Mouse (Mus musculus): ENCODE results near the gene Nufip2. TPM values are rescaled to one million over a fixed set of nuclear protein-coding genes. Genes with fewer than 3 reads are reported as not detected.

Nufip2 gene
- polyA plus RNA-seq, 1 experiment from 2014 or later: 9.9 TPM

DNA sequence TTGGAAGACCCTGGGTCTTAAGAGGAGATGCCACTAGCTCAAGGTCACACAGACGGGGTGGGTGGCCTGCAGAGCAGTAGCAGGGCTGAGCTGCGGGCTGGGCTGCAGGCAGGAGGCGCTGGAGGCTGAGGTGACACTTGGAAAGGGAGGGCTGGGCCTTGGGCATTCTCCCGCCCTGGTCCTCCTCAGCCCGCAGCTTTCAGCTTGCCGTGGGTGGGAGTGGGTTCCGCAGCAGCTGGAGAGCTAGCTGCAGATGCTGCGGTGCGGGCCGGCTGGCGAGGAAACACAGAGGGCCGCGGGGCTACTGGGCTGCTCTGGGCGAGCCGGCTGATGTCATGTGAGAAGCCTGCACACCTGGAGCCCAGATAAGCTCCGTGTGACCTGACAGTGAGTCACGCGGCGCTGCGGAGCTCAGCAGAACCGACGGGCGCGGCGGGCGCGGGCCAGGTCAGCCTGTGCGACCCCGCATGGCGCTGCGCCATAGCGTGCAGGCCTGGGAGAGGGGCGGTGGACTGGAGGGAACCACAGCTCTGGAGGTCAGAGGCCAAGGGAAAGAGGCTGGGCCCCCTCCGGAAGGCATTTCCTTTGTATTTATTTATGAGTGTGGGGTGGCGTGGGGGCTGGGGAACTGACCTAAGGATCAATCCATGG, 80.5 kb downstream of the Nufip2 start:
- WGBS: 4% methylated on average over 35 of the region's 35 CpGs

GRCm38 (mm10) chr11:77769496-77769895, 83.5 kb downstream of the Nufip2 start:
- no peaks in the 10 kb centered on the region for H3K9me3 ChIP-seq (ENCODE audit: control insufficient read depth, low read depth, low read length)
- no peak overlapping the region for H3K4me3 ChIP-seq (ENCODE audit: low read depth, low read length)
- H3K27ac ChIP-seq (ENCODE audit: low read length): no peak overlapping the region
- no peaks in the 10 kb centered on the region for H3K36me3 ChIP-seq (ENCODE audit: control insufficient read depth, insufficient read depth, low read length)
- ATAC-seq (ENCODE audit: insufficient number of reproducible peaks, insufficient read depth, low FRiP score, low read depth): no peak
- H3K27me3 ChIP-seq (ENCODE audit: control insufficient read depth, insufficient read depth, low read length): no peaks in the 10 kb centered on the region
- H3K9ac ChIP-seq (replicated peaks; ENCODE audit: low read depth, low read length): no peak overlapping the region
- 84% methylated on average over 4 of the region's 4 CpGs for WGBS
- H3K4me1 ChIP-seq (ENCODE audit: control insufficient read depth, insufficient read depth, low read length): peaks cover 20% of the 10 kb centered on the region
- H3K4me2 ChIP-seq (replicated peaks; ENCODE audit: low read depth, low read length): no peak overlapping the region

More for the DNA sequence above, 80.5 kb downstream of the Nufip2 start:
- H3K9ac ChIP-seq (replicated peaks; ENCODE audit: low read depth, low read length): peak overlapping the region; percentile 26
- H3K27ac ChIP-seq (ENCODE audit: low read length): peak overlapping the region; percentile 2; the same call in 1 of the 2 replicates
- no peaks in the 10 kb centered on the region for H3K36me3 ChIP-seq (ENCODE audit: control insufficient read depth, insufficient read depth, low read length)
- H3K4me3 ChIP-seq (ENCODE audit: low read depth, low read length): peak overlapping the region; percentile 29
- H3K4me2 ChIP-seq (replicated peaks; ENCODE audit: low read depth, low read length): peak overlapping the region; percentile 73
- no peaks in the 10 kb centered on the region for H3K9me3 ChIP-seq (ENCODE audit: control insufficient read depth, low read depth, low read length)
- peak; percentile 61; the same call in 1 of the 2 replicates for ATAC-seq (ENCODE audit: insufficient number of reproducible peaks, insufficient read depth, low FRiP score, low read depth)
- H3K4me1 ChIP-seq (ENCODE audit: control insufficient read depth, insufficient read depth, low read length): peaks cover 30% of the 10 kb centered on the region
- H3K27me3 ChIP-seq (ENCODE audit: control insufficient read depth, insufficient read depth, low read length): no peaks in the 10 kb centered on the region

DNA sequence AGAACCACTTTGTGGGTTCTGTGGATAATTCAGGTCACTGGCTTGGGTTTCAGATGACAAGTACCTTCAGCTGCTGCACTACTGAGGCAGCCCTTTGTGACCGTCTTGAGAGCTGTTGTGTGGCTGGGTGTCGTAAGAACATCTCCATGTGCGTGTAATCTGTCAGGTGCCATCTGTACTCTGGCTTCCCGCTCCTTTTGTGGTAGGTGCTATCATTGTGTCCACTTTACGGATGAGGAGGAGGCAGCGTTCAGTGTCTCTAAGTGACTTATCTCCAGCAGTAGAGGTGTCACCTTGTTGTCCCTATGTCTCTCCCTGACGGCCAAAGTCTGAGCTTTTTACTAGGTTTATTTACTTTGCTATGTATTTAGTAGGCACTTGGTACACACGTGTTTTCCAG, 84.4 kb downstream of the Nufip2 start:
- Histone ChIP-seq H3K9ac (replicated peaks; ENCODE audit: low read depth, low read length) (no peak overlapping the region), H3K4me2 (replicated peaks; ENCODE audit: low read depth, low read length) (no peak overlapping the region), H3K27me3 (ENCODE audit: control insufficient read depth, insufficient read depth, low read length) (no peaks in the 10 kb centered on the region), H3K4me1 (ENCODE audit: control insufficient read depth, insufficient read depth, low read length) (peaks cover 13% of the 10 kb centered on the region), H3K36me3 (ENCODE audit: control insufficient read depth, insufficient read depth, low read length) (no peaks in the 10 kb centered on the region), H3K9me3 (ENCODE audit: control insufficient read depth, low read depth, low read length) (no peaks in the 10 kb centered on the region), H3K27ac (ENCODE audit: low read length) (no peak overlapping the region), H3K4me3 (ENCODE audit: low read depth, low read length) (no peak overlapping the region)
- no peak for ATAC-seq (ENCODE audit: insufficient number of reproducible peaks, insufficient read depth, low FRiP score, low read depth)
- WGBS: 71% methylated on average over 8 of the region's 8 CpGs

DNA sequence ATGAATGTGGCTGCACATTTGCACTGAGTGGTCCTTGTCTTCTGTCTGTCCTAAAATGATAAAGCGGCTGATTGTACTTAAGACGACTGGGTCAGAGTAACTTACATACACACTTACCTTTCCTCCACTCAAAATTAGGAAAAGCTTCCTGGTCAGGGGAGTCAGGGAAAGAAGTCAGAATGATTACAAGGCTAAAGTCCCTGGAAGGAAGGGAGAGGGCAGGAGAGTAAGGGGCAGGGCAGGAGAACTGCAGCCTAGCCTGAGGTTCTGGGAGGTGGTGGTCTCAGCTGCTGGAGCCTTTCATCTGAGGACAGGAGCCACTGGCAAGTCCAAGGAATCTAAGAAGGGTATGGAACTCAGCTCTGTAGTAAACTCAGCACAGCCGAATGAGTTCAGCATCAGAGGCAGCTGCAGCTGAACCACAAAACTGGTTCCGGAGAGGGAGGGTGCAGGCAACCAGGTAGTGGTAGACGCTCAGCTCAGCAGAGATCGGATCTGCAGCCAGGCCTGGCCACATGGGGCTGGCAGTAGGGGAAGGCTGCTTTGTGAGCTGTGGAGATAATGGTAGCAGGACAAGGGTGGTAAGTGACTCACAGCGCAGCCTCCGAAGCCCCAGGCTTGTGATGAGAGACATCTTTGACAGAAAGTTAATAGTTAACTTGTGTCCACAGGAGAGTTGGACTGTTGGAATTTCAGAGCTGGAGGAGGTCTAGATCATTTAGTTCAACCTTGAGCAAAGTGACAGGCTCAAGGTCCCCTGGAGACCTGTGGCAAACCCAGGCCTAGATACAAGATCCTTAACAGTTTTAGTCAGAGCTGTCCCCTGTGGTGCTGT, 86.1 kb downstream of the Nufip2 start:
- H3K4me3 ChIP-seq (ENCODE audit: low read depth, low read length): no peak overlapping the region
- WGBS: 53% methylated on average over 8 of the region's 8 CpGs
- no peak overlapping the region for H3K4me2 ChIP-seq (replicated peaks; ENCODE audit: low read depth, low read length)
- no peaks in the 10 kb centered on the region for H3K36me3 ChIP-seq (ENCODE audit: control insufficient read depth, insufficient read depth, low read length)
- no peaks in the 10 kb centered on the region for H3K9me3 ChIP-seq (ENCODE audit: control insufficient read depth, low read depth, low read length)
- H3K27me3 ChIP-seq (ENCODE audit: control insufficient read depth, insufficient read depth, low read length): no peaks in the 10 kb centered on the region
- no peak overlapping the region for H3K9ac ChIP-seq (replicated peaks; ENCODE audit: low read depth, low read length)
- peak; percentile 85 for ATAC-seq (ENCODE audit: insufficient number of reproducible peaks, insufficient read depth, low FRiP score, low read depth)
- H3K27ac ChIP-seq (ENCODE audit: low read length): peak overlapping the region; percentile 70; the same call in 1 of the 2 replicates
- 0 out of 2 replicates have a peak, but pooled peaks cover 4% of the 10 kb centered on the region for H3K4me1 ChIP-seq (ENCODE audit: control insufficient read depth, insufficient read depth, low read length)

DNA sequence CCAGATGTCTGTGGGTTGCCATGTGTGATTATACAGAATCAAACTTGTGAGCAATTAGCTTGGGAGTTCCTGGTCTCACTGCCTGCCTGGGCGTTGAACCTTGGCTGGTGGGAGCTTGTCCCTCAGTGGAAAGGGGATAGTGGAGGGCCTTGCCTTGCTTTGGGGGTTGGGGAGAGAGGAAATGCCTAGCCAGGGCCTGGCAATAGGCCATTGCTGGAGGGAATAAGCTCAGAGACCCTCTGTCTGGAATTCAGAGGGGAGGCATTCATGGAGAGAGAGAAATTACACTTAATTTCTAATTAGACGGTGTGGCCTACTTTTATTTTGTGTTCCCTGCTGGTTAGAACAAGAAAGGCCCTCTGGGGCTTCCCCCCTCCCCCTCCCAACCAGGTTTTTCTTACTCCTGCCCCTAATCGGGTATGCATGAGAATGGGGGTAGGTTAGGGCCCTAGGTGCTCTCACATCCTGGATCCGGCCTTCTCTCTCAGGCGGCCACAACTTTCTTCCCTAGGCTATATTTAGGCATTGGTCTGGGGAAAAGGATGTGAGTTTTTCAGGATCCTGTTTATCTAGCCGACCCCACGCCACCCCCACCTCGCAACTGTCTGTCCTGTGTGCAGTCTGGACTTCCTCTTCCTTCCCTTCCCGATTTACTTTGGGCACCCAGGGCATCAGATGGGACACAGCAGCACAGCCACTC, 89.9 kb downstream of the Nufip2 start:
- peak overlapping the region; percentile 39; the same call in 1 of the 2 replicates for H3K27ac ChIP-seq (ENCODE audit: low read length)
- H3K4me3 ChIP-seq (ENCODE audit: low read depth, low read length): no peak overlapping the region
- H3K36me3 ChIP-seq (ENCODE audit: control insufficient read depth, insufficient read depth, low read length): peaks cover 12% of the 10 kb centered on the region
- H3K9me3 ChIP-seq (ENCODE audit: control insufficient read depth, low read depth, low read length): no peaks in the 10 kb centered on the region
- no peak overlapping the region for H3K9ac ChIP-seq (replicated peaks; ENCODE audit: low read depth, low read length)
- no peak overlapping the region for H3K4me2 ChIP-seq (replicated peaks; ENCODE audit: low read depth, low read length)
- H3K4me1 ChIP-seq (ENCODE audit: control insufficient read depth, insufficient read depth, low read length): 0 out of 2 replicates have a peak, but pooled peaks cover 4% of the 10 kb centered on the region
- WGBS: 62% methylated on average over 9 of the region's 9 CpGs
- no peaks in the 10 kb centered on the region for H3K27me3 ChIP-seq (ENCODE audit: control insufficient read depth, insufficient read depth, low read length)
- ATAC-seq (ENCODE audit: insufficient number of reproducible peaks, insufficient read depth, low FRiP score, low read depth): no peak

- Histone ChIP-seq H3K4me1 (ENCODE audit: control insufficient read depth, insufficient read depth, low read length) (0 out of 2 replicates have a peak, but pooled peaks cover 4% of the 10 kb centered on the region), H3K9me3 (ENCODE audit: control insufficient read depth, low read depth, low read length) (no peaks in the 10 kb centered on the region), H3K9ac (replicated peaks; ENCODE audit: low read depth, low read length) (no peak overlapping the region), H3K36me3 (ENCODE audit: control insufficient read depth, insufficient read depth, low read length) (peaks cover 12% of the 10 kb centered on the region), H3K4me3 (ENCODE audit: low read depth, low read length) (no peak overlapping the region), H3K27me3 (ENCODE audit: control insufficient read depth, insufficient read depth, low read length) (no peaks in the 10 kb centered on the region), H3K4me2 (replicated peaks; ENCODE audit: low read depth, low read length) (no peak overlapping the region), H3K27ac (ENCODE audit: low read length) (no peak overlapping the region)
- ATAC-seq (ENCODE audit: insufficient number of reproducible peaks, insufficient read depth, low FRiP score, low read depth): no peak
- 91% methylated on average over 17 of the region's 17 CpGs for WGBS
Observed at GRCm38 (mm10) chr11:77777436-77777835, 91.5 kb downstream of the Nufip2 start.

- peaks cover 12% of the 10 kb centered on the region for H3K36me3 ChIP-seq (ENCODE audit: control insufficient read depth, insufficient read depth, low read length)
- no peak overlapping the region for H3K9ac ChIP-seq (replicated peaks; ENCODE audit: low read depth, low read length)
- no peak overlapping the region for H3K4me2 ChIP-seq (replicated peaks; ENCODE audit: low read depth, low read length)
- ATAC-seq (ENCODE audit: insufficient number of reproducible peaks, insufficient read depth, low FRiP score, low read depth): no peak
- H3K4me3 ChIP-seq (ENCODE audit: low read depth, low read length): no peak overlapping the region
- H3K27ac ChIP-seq (ENCODE audit: low read length): no peak overlapping the region
- no peaks in the 10 kb centered on the region for H3K9me3 ChIP-seq (ENCODE audit: control insufficient read depth, low read depth, low read length)
- no peaks in the 10 kb centered on the region for H3K27me3 ChIP-seq (ENCODE audit: control insufficient read depth, insufficient read depth, low read length)
- H3K4me1 ChIP-seq (ENCODE audit: control insufficient read depth, insufficient read depth, low read length): 0 out of 2 replicates have a peak, but pooled peaks cover 4% of the 10 kb centered on the region
- 89% methylated on average over 17 of the region's 17 CpGs for WGBS
Observed at GRCm38 (mm10) chr11:77777937-77778336, 92.0 kb downstream of the Nufip2 start.

GRCm38 (mm10) chr11:77779240-77779639, 93.3 kb downstream of the Nufip2 start:
- Histone ChIP-seq H3K4me1 (ENCODE audit: control insufficient read depth, insufficient read depth, low read length) (peaks cover 16% of the 10 kb centered on the region), H3K27me3 (ENCODE audit: control insufficient read depth, insufficient read depth, low read length) (no peaks in the 10 kb centered on the region), H3K4me3 (ENCODE audit: low read depth, low read length) (no peak overlapping the region), H3K36me3 (ENCODE audit: control insufficient read depth, insufficient read depth, low read length) (peaks cover 12% of the 10 kb centered on the region), H3K4me2 (replicated peaks; ENCODE audit: low read depth, low read length) (no peak overlapping the region), H3K9me3 (ENCODE audit: control insufficient read depth, low read depth, low read length) (no peaks in the 10 kb centered on the region), H3K9ac (replicated peaks; ENCODE audit: low read depth, low read length) (no peak overlapping the region), H3K27ac (ENCODE audit: low read length) (no peak overlapping the region)
- ATAC-seq (ENCODE audit: insufficient number of reproducible peaks, insufficient read depth, low FRiP score, low read depth): no peak
- WGBS: 75% methylated on average over 1 of the region's 1 CpGs

All from stomach, embryonic 14.5 days (tissue).